Mouse (Mus musculus): ENCODE measurements around the gene Gbp3. TPM values are rescaled to one million over a fixed set of nuclear protein-coding genes. Genes with fewer than 3 reads are reported as not detected.
"Not testable (repeated sequence)": the region's sequence is repeated elsewhere in the genome, so short reads cannot be mapped to it uniquely, and the experiment has no call there.

The Gbp3 gene
- polyA plus RNA-seq, 1 experiment from 2014 or later: 1.8 TPM

GRCm38 (mm10) chr3:142542776-142543175, 17.1 kb upstream of the Gbp3 start:
- not testable (repeated sequence) for H3K9ac ChIP-seq (ENCODE audit: low read length); DNase-seq (ENCODE audit: low spot score); H3K4me2 ChIP-seq (ENCODE audit: low read length); H3K4me1 ChIP-seq (replicated peaks; ENCODE audit: control insufficient read depth, insufficient read depth, low read length); H3K27ac ChIP-seq (ENCODE audit: low read depth); H3K4me3 ChIP-seq (ENCODE audit: low read depth, low read length); H3K9me3 ChIP-seq (ENCODE audit: control insufficient read depth, low read length); H3K27me3 ChIP-seq (replicated peaks; ENCODE audit: control insufficient read depth, insufficient read depth, low read length); ATAC-seq (replicated peaks; ENCODE audit: low FRiP score, low TSS enrichment, low read depth); H3K36me3 ChIP-seq (ENCODE audit: control insufficient read depth, insufficient read depth, low read length)
- 85% methylated on average over 12 of the region's 12 CpGs for WGBS

GRCm38 (mm10) chr3:142546690-142547089, 13.1 kb upstream of the Gbp3 start:
- Histone ChIP-seq H3K9ac (ENCODE audit: low read length) (no peak overlapping the region), H3K4me1 (replicated peaks; ENCODE audit: control insufficient read depth, insufficient read depth, low read length) (no peaks in the 10 kb centered on the region), H3K27ac (ENCODE audit: low read depth) (no peak overlapping the region), H3K4me2 (ENCODE audit: low read length) (no peak overlapping the region), H3K4me3 (ENCODE audit: low read depth, low read length) (no peak overlapping the region), H3K9me3 (ENCODE audit: control insufficient read depth, low read length) (no peaks in the 10 kb centered on the region), H3K27me3 (replicated peaks; ENCODE audit: control insufficient read depth, insufficient read depth, low read length) (no peaks in the 10 kb centered on the region), H3K36me3 (ENCODE audit: control insufficient read depth, insufficient read depth, low read length) (no peaks in the 10 kb centered on the region)
- WGBS: 85% methylated on average over 3 of the region's 3 CpGs
- no peak for DNase-seq (ENCODE audit: low spot score)
- ATAC-seq (replicated peaks; ENCODE audit: low FRiP score, low TSS enrichment, low read depth): no peak

GRCm38 (mm10) chr3:142550052-142550676, 9.7 kb upstream of the Gbp3 start:
- ATAC-seq (replicated peaks; ENCODE audit: low FRiP score, low TSS enrichment, low read depth): no peak
- 92% methylated on average over 3 of the region's 3 CpGs for WGBS
- no peaks in the 10 kb centered on the region for H3K9me3 ChIP-seq (ENCODE audit: control insufficient read depth, low read length)
- H3K4me2 ChIP-seq (ENCODE audit: low read length): no peak overlapping the region
- no peaks in the 10 kb centered on the region for H3K27me3 ChIP-seq (replicated peaks; ENCODE audit: control insufficient read depth, insufficient read depth, low read length)
- no peak for DNase-seq (ENCODE audit: low spot score)
- H3K9ac ChIP-seq (ENCODE audit: low read length): no peak overlapping the region
- H3K4me3 ChIP-seq (ENCODE audit: low read depth, low read length): no peak overlapping the region
- no peak overlapping the region for H3K27ac ChIP-seq (ENCODE audit: low read depth)
- no peaks in the 10 kb centered on the region for H3K36me3 ChIP-seq (ENCODE audit: control insufficient read depth, insufficient read depth, low read length)
- no peaks in the 10 kb centered on the region for H3K4me1 ChIP-seq (replicated peaks; ENCODE audit: control insufficient read depth, insufficient read depth, low read length)

- no peak for ATAC-seq (replicated peaks; ENCODE audit: low FRiP score, low TSS enrichment, low read depth)
Measured at GRCm38 (mm10) chr3:142554601-142555000, 5.2 kb upstream of the Gbp3 start.

GRCm38 (mm10) chr3:142555623-142556022, 4.2 kb upstream of the Gbp3 start:
- no peak for ATAC-seq (replicated peaks; ENCODE audit: low FRiP score, low TSS enrichment, low read depth)

More at GRCm38 (mm10) chr3:142554601-142555000, 5.2 kb upstream of the Gbp3 start:
- H3K27me3 ChIP-seq (replicated peaks; ENCODE audit: control insufficient read depth, insufficient read depth, low read length): no peaks in the 10 kb centered on the region
- H3K27ac ChIP-seq (ENCODE audit: low read depth): no peak overlapping the region
- 83% methylated on average over 1 of the region's 1 CpGs for WGBS
- no peaks in the 10 kb centered on the region for H3K36me3 ChIP-seq (ENCODE audit: control insufficient read depth, insufficient read depth, low read length)
- H3K9me3 ChIP-seq (ENCODE audit: control insufficient read depth, low read length): no peaks in the 10 kb centered on the region
- H3K4me3 ChIP-seq (ENCODE audit: low read depth, low read length): no peak overlapping the region
- no peaks in the 10 kb centered on the region for H3K4me1 ChIP-seq (replicated peaks; ENCODE audit: control insufficient read depth, insufficient read depth, low read length)
- no peak for DNase-seq (ENCODE audit: low spot score)
- no peak overlapping the region for H3K4me2 ChIP-seq (ENCODE audit: low read length)
- no peak overlapping the region for H3K9ac ChIP-seq (ENCODE audit: low read length)

GRCm38 (mm10) chr3:142560296-142560948, 596 bp downstream of the Gbp3 start:
- Histone ChIP-seq H3K4me3 (ENCODE audit: low read depth, low read length) (peak overlapping the region; percentile 31), H3K9ac (ENCODE audit: low read length) (peak overlapping the region; percentile 17; the same call in 1 of the 2 replicates), H3K9me3 (ENCODE audit: control insufficient read depth, low read length) (no peaks in the 10 kb centered on the region), H3K36me3 (ENCODE audit: control insufficient read depth, insufficient read depth, low read length) (no peaks in the 10 kb centered on the region), H3K4me1 (replicated peaks; ENCODE audit: control insufficient read depth, insufficient read depth, low read length) (no peaks in the 10 kb centered on the region), H3K27ac (ENCODE audit: low read depth) (no peak overlapping the region), H3K27me3 (replicated peaks; ENCODE audit: control insufficient read depth, insufficient read depth, low read length) (no peaks in the 10 kb centered on the region), H3K4me2 (ENCODE audit: low read length) (peak overlapping the region; percentile 48)
- ATAC-seq (replicated peaks; ENCODE audit: low FRiP score, low TSS enrichment, low read depth) (peak; percentile 62; the same call in 1 of the 2 replicates), DNase-seq (ENCODE audit: low spot score) (peak; percentile 88)
- WGBS: 16% methylated on average over 12 of the region's 12 CpGs

More at GRCm38 (mm10) chr3:142555623-142556022, 4.2 kb upstream of the Gbp3 start:
- Histone ChIP-seq H3K36me3 (ENCODE audit: control insufficient read depth, insufficient read depth, low read length) (no peaks in the 10 kb centered on the region), H3K9ac (ENCODE audit: low read length) (no peak overlapping the region), H3K4me2 (ENCODE audit: low read length) (no peak overlapping the region), H3K4me1 (replicated peaks; ENCODE audit: control insufficient read depth, insufficient read depth, low read length) (no peaks in the 10 kb centered on the region), H3K4me3 (ENCODE audit: low read depth, low read length) (no peak overlapping the region), H3K27me3 (replicated peaks; ENCODE audit: control insufficient read depth, insufficient read depth, low read length) (no peaks in the 10 kb centered on the region), H3K27ac (ENCODE audit: low read depth) (no peak overlapping the region), H3K9me3 (ENCODE audit: control insufficient read depth, low read length) (no peaks in the 10 kb centered on the region)
- DNase-seq (ENCODE audit: low spot score): no peak
- WGBS: 89% methylated on average over 11 of the region's 11 CpGs

GRCm38 (mm10) chr3:142561045-142561646, 1.3 kb downstream of the Gbp3 start:
- ATAC-seq (replicated peaks; ENCODE audit: low FRiP score, low TSS enrichment, low read depth): no peak
- H3K27ac ChIP-seq (ENCODE audit: low read depth): no peak overlapping the region

GRCm38 (mm10) chr3:142561666-142562065, 1.8 kb downstream of the Gbp3 start:
- Histone ChIP-seq H3K4me1 (replicated peaks; ENCODE audit: control insufficient read depth, insufficient read depth, low read length) (no peaks in the 10 kb centered on the region), H3K4me3 (ENCODE audit: low read depth, low read length) (no peak overlapping the region), H3K4me2 (ENCODE audit: low read length) (no peak overlapping the region), H3K36me3 (ENCODE audit: control insufficient read depth, insufficient read depth, low read length) (no peaks in the 10 kb centered on the region), H3K27ac (ENCODE audit: low read depth) (no peak overlapping the region), H3K9me3 (ENCODE audit: control insufficient read depth, low read length) (no peaks in the 10 kb centered on the region), H3K27me3 (replicated peaks; ENCODE audit: control insufficient read depth, insufficient read depth, low read length) (no peaks in the 10 kb centered on the region), H3K9ac (ENCODE audit: low read length) (no peak overlapping the region)
- no peak for DNase-seq (ENCODE audit: low spot score)
- no peak for ATAC-seq (replicated peaks; ENCODE audit: low FRiP score, low TSS enrichment, low read depth)
- WGBS: 81% methylated on average over 7 of the region's 7 CpGs

More at GRCm38 (mm10) chr3:142561045-142561646, 1.3 kb downstream of the Gbp3 start:
- H3K4me2 ChIP-seq (ENCODE audit: low read length): no peak overlapping the region
- H3K9me3 ChIP-seq (ENCODE audit: control insufficient read depth, low read length): no peaks in the 10 kb centered on the region
- 87% methylated on average over 14 of the region's 14 CpGs for WGBS
- no peak overlapping the region for H3K4me3 ChIP-seq (ENCODE audit: low read depth, low read length)
- no peaks in the 10 kb centered on the region for H3K27me3 ChIP-seq (replicated peaks; ENCODE audit: control insufficient read depth, insufficient read depth, low read length)
- no peak overlapping the region for H3K9ac ChIP-seq (ENCODE audit: low read length)
- H3K4me1 ChIP-seq (replicated peaks; ENCODE audit: control insufficient read depth, insufficient read depth, low read length): no peaks in the 10 kb centered on the region
- no peak for DNase-seq (ENCODE audit: low spot score)
- no peaks in the 10 kb centered on the region for H3K36me3 ChIP-seq (ENCODE audit: control insufficient read depth, insufficient read depth, low read length)
